ENCODE assay signal across 6 mouse cellular contexts in the genomic region with DNA sequence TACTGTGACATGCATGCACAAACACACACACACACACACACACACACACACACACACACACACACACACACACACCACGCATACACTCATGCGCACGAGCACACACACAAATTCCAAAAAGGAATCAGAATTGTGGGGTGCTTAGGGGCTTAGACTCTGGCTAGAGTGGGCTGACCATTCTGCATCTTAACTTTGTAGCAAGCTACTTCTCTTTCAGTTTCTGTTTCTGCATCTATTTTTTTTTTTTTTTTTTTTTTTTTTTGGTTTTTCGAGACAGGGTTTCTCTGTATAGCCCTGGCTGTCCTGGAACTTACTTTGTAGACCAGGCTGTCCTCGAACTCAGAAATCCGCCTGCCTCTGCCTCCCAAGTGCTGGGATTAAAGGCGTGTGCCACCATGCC. TPM values are rescaled to one million over a fixed set of nuclear protein-coding genes. Genes with fewer than 3 reads are reported as not detected.
"Had no signal": no experiment of that assay in that cellular context is flagged by ENCODE, and none has a peak within 500 bp of the region (broad histone marks: within the 10 kb centered on the region; RNA-seq: fewer than 3 reads in every experiment).

No protein-coding gene starts in this region.

RNA-seq across cellular contexts. Expression of gene Gm525, which starts 16.7 kb away (rescaled TPM):
- total RNA-seq: neutrophil, adult 5-6 weeks had no signal
- polyA plus RNA-seq: neural tube, embryonic 11.5 days; neural tube, embryonic 12.5 days; neural tube, embryonic 13.5 days; neural tube, embryonic 14.5 days; neural tube, embryonic 15.5 days had no signal
